Mouse (Mus musculus): ENCODE results near the gene Noxred1.
A peak's percentile ranks its signal among the peaks of the same experiment; 100 is the strongest.

Noxred1 gene

GRCm38 (mm10) chr12:87230379-87230895 lies 8.1 kb downstream of the Noxred1 start:
- DNase-seq (ENCODE audit: inconsistent age in 2 of 2, low spot score in 1 of 2), result no peak

- DNase-seq (ENCODE audit: inconsistent age in 2 of 2, low spot score in 1 of 2), result no peak
Observed at GRCm38 (mm10) chr12:87229633-87230032, 8.9 kb downstream of the Noxred1 start.

GRCm38 (mm10) chr12:87226801-87227200 lies 11.7 kb downstream of the Noxred1 start:
- no peak for DNase-seq (ENCODE audit: inconsistent age in 2 of 2, low spot score in 1 of 2)

- DNase-seq (ENCODE audit: inconsistent age in 2 of 2, low spot score in 1 of 2), result no peak
Observed at GRCm38 (mm10) chr12:87224950-87225349, 13.6 kb downstream of the Noxred1 start.

GRCm38 (mm10) chr12:87219362-87219761 lies 19.2 kb downstream of the Noxred1 start:
- no peak for DNase-seq (ENCODE audit: inconsistent age in 2 of 2, low spot score in 1 of 2)

- DNase-seq (ENCODE audit: inconsistent age in 2 of 2, low spot score in 1 of 2), result no peak
Observed at GRCm38 (mm10) chr12:87217596-87217995, 20.9 kb downstream of the Noxred1 start.

- DNase-seq (ENCODE audit: inconsistent age in 2 of 2, low spot score in 1 of 2), result no peak
Observed at GRCm38 (mm10) chr12:87216053-87216452, 22.5 kb downstream of the Noxred1 start.

GRCm38 (mm10) chr12:87212844-87213606 lies 25.5 kb downstream of the Noxred1 start:
- DNase-seq (ENCODE audit: inconsistent age in 2 of 2, low spot score in 1 of 2), result no peak

- peak in 1 of 2 experiments; percentile 40 for DNase-seq (ENCODE audit: inconsistent age in 2 of 2, low spot score in 1 of 2)
Observed at GRCm38 (mm10) chr12:87205789-87206188, 32.7 kb downstream of the Noxred1 start.

- no peak for DNase-seq (ENCODE audit: inconsistent age in 2 of 2, low spot score in 1 of 2)
Observed at GRCm38 (mm10) chr12:87201694-87202093, 36.8 kb downstream of the Noxred1 start.

GRCm38 (mm10) chr12:87199973-87200586 lies 38.5 kb downstream of the Noxred1 start, which contains the start of gene Tmed8:
Gene Tmed8 (minus strand): TSS chr12:87200454.
- DNase-seq (ENCODE audit: inconsistent age in 2 of 2, low spot score in 1 of 2), result peak; percentile 85 to 92

- peak; percentile 65 to 91 for DNase-seq (ENCODE audit: inconsistent age in 2 of 2, low spot score in 1 of 2)
Observed at GRCm38 (mm10) chr12:87199206-87199972, 39.1 kb downstream of the Noxred1 start, which contains the start of gene Samd15. Gene Samd15 (plus strand): TSS chr12:87199723.

GRCm38 (mm10) chr12:87198792-87199191 lies 39.7 kb downstream of the Noxred1 start:
- no peak for DNase-seq (ENCODE audit: inconsistent age in 2 of 2, low spot score in 1 of 2)

- no peak for DNase-seq (ENCODE audit: inconsistent age in 2 of 2, low spot score in 1 of 2)
Observed at GRCm38 (mm10) chr12:87196310-87196709, 42.2 kb downstream of the Noxred1 start.

GRCm38 (mm10) chr12:87195069-87195468 lies 43.5 kb downstream of the Noxred1 start:
- no peak for DNase-seq (ENCODE audit: inconsistent age in 2 of 2, low spot score in 1 of 2)

GRCm38 (mm10) chr12:87193008-87193407 lies 45.5 kb downstream of the Noxred1 start:
- no peak for DNase-seq (ENCODE audit: inconsistent age in 2 of 2, low spot score in 1 of 2)

GRCm38 (mm10) chr12:87177631-87178030 lies 60.9 kb downstream of the Noxred1 start:
- peak; percentile 80 to 90 for DNase-seq (ENCODE audit: inconsistent age in 2 of 2, low spot score in 1 of 2)

- no peak for DNase-seq (ENCODE audit: inconsistent age in 2 of 2, low spot score in 1 of 2)
Observed at GRCm38 (mm10) chr12:87175194-87175946, 63.2 kb downstream of the Noxred1 start.
